Mouse (Mus musculus) right cerebral cortex, postnatal 4 days (tissue): ENCODE measurements around the gene Rpl31.

ENCODE experiments used
- DNase-seq: peaks from one replicate; pipeline ENCODE4 v3.0.0-alpha.2; 2022

Rpl31 gene

GRCm38 (mm10) chr1:39368267-39368841 lies 712 bp downstream of the Rpl31 start:
- DNase-seq = peak; percentile 38

- no peak for DNase-seq
Observed at GRCm38 (mm10) chr1:39370431-39370830, 2.8 kb downstream of the Rpl31 start.

GRCm38 (mm10) chr1:39372220-39372843 lies 4.7 kb downstream of the Rpl31 start:
- DNase-seq = no peak

- no peak for DNase-seq
Observed at GRCm38 (mm10) chr1:39373378-39373777, 5.7 kb downstream of the Rpl31 start.

DNA sequence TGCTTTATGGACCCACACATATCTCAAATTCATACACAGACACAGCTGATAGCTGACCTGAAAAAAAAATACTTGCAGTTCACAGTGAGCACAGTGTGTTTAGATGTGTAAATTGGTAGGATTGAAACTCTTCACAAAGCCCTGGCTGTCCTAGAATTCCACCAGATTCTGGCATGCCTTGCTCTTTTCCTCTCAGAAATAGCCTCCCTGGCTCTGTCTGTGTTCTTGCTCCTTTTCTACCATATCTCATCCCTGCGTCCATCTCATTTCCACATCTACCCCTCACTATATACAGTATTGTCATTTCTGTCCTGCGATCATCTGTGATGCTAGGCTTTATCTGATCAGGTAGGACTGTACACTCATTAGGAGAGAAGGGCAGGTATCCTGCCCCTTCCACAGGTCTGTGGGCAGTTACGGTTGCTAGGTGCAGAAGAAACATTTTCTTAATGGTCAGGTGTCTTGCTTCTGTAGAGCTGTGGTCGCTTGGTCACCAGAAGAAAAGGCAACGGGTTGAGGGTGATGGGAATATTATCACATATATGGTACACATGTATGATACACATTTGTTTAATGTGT lies 6.7 kb downstream of the Rpl31 start:
- no peak for DNase-seq

DNA sequence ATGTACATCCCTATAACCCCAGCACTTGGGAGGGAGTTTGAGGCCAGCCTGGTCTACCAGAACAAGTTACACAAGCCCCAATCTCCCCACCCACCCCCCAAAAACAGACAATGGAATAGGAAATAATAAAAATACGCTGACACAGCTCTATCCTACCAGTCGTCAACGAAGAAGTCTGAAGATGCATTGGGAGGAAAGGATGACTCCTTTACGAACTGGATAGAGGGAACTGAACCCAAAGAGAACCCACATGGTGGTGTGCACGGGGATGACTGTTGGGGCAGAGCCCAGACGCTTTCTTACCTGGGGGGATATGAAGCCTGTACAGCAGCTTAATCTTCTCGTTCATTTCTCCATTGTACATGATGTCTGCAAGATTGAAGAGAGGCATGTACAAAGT lies 8.5 kb downstream of the Rpl31 start:
- no peak for DNase-seq

GRCm38 (mm10) chr1:39376726-39377240 lies 9.1 kb downstream of the Rpl31 start:
- DNase-seq = no peak

- no peak for DNase-seq
Observed at GRCm38 (mm10) chr1:39378540-39378939, 10.9 kb downstream of the Rpl31 start.

- no peak for DNase-seq
Observed at GRCm38 (mm10) chr1:39379021-39379420, 11.4 kb downstream of the Rpl31 start.

DNA sequence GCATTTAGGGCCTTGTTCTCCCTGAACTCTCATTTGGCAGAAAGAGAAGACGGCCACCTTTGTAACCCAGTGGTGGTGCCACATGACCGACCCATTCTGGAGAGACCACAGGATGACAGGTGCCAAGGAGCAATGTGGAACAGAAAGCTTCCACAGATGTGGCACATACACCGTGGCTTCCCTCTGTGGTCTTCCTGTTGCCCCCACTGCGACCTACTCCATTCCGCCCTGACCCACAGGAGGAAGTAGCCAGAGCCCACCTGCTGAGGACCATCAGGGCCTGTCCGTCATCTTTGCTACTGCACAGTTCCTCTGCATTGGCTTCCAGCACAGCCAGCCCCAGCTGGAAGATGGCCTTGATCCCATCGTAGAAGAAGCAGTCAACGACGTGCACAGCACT lies 13.4 kb downstream of the Rpl31 start:
- DNase-seq = no peak

- DNase-seq = no peak
Observed at GRCm38 (mm10) chr1:39384914-39385313, 17.3 kb downstream of the Rpl31 start.

- DNase-seq = no peak
Observed at GRCm38 (mm10) chr1:39386456-39386855, 18.8 kb downstream of the Rpl31 start.

- DNase-seq = no peak
Observed at GRCm38 (mm10) chr1:39387497-39387896, 19.9 kb downstream of the Rpl31 start.

GRCm38 (mm10) chr1:39388163-39388562 lies 20.5 kb downstream of the Rpl31 start:
- no peak for DNase-seq

DNA sequence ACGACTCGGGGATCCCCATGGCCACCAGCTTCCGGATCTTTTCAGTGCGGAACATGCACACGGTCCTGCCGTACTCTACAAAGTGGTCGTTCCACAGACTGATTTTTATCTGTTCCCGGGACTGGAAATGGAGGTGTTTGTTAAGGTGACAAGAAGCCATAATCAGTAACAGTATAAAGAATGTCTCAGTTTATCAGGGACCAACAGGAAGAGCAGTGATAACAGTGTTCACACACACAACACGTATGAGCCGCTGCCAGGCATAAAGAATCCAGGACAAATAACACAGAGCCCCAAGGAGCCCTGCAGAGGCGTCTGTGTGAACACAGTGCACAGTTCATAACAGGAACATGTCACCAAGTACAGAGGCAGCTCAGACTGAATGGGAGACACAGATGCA lies 21.7 kb downstream of the Rpl31 start:
- DNase-seq = no peak

DNA sequence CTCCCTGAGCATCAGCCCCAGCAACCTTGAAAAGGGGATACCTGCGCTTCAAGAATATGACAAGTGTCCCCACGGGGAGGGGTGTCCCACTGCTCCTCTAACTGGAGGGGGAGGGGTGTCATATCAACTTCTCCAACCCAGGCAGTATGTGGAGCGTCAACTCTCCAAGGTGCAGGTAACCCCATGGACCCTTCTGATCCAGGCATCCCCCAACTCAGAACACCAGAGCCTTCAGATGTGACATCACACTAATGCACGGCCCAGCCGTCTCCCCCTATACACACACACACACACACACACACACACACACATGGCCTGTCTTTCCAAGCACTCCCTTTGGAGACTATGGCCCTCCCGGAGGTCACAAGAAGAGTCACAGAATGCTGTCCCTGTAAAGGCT lies 24.0 kb downstream of the Rpl31 start:
- no peak for DNase-seq

DNA sequence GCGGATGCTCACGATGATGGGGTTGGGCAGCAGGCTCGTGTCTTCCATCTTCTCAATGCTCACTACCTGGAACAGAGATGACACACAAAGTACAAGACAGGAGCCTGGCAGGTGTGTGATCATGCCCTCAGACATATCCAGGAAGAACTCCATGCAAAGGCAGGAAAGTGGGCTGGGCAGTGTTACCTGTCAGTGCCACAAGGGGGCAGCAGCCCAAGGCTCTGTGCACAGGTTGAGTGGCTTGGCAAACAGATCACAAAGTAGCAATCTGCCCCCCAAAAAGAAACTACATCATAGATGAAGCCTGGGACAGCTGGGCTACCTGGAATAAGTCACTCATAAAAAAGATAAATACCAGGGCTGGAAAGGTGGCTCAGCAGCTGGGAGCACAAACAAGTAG lies 24.5 kb downstream of the Rpl31 start:
- peak; percentile 81 for DNase-seq

GRCm38 (mm10) chr1:39393217-39393867 lies 25.7 kb downstream of the Rpl31 start:
- DNase-seq = no peak

- DNase-seq = no peak
Observed at GRCm38 (mm10) chr1:39394096-39394495, 26.5 kb downstream of the Rpl31 start.

GRCm38 (mm10) chr1:39394650-39395049 lies 27.0 kb downstream of the Rpl31 start:
- DNase-seq = no peak

- DNase-seq = no peak
Observed at GRCm38 (mm10) chr1:39396347-39396746, 28.7 kb downstream of the Rpl31 start.

DNA sequence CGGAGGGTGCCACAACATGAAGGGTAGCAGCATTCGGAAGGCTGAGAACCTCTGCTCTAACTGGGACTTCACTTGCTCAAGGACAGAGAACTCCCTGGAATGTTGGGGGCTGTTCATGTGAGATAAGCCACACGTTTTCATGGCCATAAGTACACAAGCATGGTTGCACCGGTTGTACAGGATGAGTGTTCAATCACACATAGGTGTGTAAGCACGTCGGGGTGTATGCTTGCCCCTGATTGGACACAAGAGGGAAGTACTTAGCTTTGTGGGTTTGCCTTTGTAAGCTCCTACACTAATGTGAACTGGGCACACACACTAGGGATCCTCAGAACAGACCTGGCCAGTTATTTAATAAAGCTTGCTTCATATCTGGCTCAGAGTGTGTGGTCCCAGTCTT lies 30.6 kb downstream of the Rpl31 start:
- no peak for DNase-seq

GRCm38 (mm10) chr1:39399228-39399627 lies 31.6 kb downstream of the Rpl31 start:
- no peak for DNase-seq

- no peak for DNase-seq
Observed at GRCm38 (mm10) chr1:39400173-39400572, 32.5 kb downstream of the Rpl31 start.
